Mouse (Mus musculus): ENCODE results near the gene Stac. TPM values are rescaled to one million over a fixed set of nuclear protein-coding genes. Genes with fewer than 3 reads are reported as not detected.

Stac gene
- 1 to 10 TPM; 4.5 to 5.2 TPM for total RNA-seq (2021)
- long read RNA-seq, experiment 1, transcript Stac-201 (11 exons, 2,644 nt), result major isoform, 7 of 9 reads
- long read RNA-seq, experiment 1, partial matches to known transcripts, result 0 of 9 reads
- long read RNA-seq, experiment 1, other reads (novel, unspliced or antisense), result 2 of 9 reads
- long read RNA-seq, experiment 2, transcript Stac-201 (11 exons, 2,644 nt), result major isoform, 9 of 15 reads
- long read RNA-seq, experiment 2, partial matches to known transcripts, result 0 of 15 reads
- long read RNA-seq, experiment 2, other reads (novel, unspliced or antisense), result 2 of 15 reads

DNA sequence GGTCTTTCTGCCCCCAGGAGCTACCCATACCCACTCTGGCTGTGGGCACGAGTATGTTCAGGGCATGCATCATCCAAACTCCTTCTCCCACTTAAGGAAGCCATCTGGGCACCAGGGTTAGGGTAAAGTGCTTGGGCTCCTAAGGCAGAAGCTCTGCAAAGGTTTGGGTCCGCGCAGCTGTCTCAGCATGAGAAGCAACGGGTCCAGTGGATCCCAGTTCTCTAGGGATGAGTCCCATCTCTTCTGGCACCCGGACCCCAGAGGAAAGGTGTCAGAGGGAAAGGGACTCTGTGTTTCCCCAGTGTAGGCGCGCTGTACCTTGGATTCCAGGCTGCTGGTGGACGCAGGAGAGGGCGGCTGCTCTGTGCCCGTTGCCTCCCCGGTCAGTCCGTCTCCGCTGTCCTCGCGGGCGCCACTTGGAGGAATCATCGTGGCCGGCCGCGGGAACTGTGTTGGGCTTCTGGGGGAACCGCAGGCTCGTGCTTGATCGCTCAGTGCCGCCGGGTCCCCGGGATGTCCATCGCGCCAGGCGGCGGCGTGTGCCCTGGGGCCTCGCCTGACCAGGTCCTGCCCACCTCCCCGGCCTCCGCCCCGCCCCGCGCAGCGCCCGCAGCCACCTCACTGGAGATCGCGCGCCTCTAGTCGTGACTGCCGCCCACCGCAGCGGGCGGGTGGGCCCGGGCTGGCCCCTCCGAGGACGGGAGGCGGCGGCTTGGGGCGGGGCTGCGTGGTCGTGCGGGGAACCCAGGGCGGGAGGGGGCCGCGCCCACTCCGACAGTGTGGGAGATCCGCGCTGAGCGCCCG is at the start of gene Stac:
TSS of gene Stac (minus strand) at position 669 of the 804 bp plus-strand sequence.
- peak; percentile 21 to 27 for DNase-seq (ENCODE audit: low spot score in 2 of 2)

DNA sequence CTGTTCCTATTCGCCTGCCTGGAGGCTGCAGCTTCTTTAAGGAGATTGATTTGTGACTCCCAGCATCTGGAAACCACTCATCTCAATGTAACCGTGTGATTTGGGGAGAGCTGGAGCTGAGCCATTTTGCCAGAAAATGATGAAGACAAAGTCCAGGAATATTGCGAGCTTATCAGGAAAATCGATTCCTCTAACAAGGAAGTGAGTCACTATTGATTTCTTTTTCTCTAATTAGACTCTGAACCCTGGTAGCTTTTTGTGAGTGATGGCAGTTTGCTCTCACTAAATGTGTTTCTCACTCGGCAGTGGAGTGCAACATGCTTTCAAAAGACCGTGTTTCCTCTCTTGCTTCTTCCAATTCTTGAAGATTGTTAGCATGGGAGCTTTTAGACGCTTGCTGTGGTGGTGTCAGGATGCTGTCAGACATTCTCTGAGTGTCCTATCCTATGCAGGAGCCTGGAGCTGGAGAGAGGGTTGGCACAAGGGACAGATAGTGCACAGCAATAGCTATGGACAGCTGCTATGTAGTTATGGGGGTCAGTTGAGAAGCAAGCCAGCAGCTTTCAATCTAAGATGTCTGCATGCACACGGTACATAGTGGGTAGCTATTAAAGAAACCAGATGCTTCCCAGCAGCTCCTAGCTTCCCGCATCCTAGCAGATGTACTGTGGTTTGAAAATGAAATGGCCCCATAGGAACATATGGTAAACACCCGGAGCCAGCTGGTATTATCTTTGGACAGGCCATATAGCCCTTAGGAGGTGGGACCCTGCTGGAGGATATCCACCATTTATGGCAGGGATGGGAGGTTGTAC is 49.5 kb upstream of the Stac start:
- DNase-seq (ENCODE audit: low spot score in 2 of 2), result no peak

DNA sequence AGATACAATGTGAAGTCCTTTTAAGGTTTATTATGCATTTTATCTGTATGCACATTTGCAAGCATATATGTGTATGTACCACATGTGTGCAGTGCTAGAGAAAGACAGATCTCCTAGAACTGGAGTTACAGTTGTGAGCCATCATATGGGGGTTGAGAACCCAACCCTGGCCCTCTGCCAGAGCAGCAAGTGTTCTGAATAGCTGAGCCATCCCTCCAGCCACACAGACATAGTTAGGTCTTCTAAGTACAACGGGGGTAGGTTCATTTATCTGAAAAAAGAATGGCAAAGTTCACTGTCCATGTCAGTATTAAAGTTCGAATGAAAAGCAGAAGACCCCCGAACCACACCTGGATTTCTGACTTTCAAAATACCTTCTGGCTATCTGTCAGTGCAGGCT is 48.9 kb upstream of the Stac start:
- no peak for DNase-seq (ENCODE audit: low spot score in 2 of 2)

DNA sequence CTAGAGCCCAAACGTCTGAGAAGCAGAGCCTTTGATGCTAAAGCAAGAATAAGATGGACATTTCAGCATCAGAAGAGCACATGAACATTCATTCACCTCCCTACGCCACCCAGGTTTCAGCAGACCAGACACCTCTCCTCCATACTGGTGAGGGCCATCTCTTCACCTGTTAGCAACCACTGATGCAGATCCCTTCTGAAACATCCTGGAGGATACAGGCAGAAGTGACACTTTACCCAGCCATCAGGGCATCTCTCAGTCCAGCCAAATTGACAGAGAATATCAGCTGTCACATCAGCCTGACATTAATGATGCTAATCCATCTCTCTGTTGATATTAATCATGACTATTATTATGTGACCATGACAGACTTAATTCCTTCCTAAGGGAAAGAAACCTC is 47.6 kb upstream of the Stac start:
- DNase-seq (ENCODE audit: low spot score in 2 of 2), result no peak

DNA sequence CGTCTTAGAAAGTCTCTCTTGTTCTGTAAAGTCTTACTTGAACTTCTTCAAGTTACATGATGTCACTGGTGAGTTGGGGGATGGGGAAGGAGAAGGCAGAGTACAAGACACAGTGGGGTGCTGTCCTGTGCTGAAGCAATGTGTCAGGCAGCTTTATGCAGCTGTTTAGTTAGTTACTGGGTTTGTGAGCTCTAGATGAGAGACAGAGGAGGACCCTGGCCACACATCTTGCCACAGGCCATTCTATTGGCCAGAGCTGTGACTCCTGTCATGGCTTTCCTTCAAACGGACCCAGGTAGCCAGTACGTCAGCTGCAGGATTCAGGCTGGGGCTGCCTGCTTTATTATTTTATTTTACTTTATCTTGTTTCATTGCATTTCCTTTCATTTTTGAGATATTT is 45.8 kb upstream of the Stac start:
- DNase-seq (ENCODE audit: low spot score in 2 of 2), result no peak

DNA sequence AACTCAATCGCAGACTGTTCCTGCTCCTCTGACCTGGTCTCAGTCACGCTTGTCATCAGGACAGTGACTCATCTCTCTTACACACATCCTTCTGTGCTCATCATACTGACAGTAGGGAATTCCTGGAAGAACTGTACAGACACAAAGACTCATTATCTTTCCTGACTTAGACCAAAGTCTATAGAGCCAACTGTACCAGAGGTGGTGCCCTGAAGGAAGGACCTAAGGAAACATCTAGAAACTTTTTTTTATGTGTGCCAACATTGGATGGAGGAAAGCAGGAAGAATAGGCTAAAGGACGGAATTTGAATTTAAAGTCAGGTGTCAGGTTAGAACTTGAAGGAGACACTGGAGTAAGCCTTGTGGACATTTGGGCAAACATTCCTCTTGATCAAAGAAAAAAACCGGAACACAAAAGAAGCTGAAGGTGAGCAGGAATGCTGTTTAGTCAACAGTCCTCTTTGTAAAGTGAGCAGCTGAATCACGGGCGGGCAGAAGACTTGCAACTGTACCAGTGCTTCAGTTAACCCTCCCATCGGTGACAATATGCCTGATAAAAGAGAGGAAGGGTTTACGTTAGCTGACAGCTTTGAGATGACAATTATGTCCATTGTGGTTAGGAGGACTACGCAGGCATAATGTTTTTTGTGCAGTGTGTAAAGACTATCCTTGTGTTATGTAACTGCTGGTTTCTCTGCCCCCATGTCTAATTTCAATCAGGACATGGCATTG is 42.0 kb upstream of the Stac start:
- no peak for DNase-seq (ENCODE audit: low spot score in 2 of 2)

DNA sequence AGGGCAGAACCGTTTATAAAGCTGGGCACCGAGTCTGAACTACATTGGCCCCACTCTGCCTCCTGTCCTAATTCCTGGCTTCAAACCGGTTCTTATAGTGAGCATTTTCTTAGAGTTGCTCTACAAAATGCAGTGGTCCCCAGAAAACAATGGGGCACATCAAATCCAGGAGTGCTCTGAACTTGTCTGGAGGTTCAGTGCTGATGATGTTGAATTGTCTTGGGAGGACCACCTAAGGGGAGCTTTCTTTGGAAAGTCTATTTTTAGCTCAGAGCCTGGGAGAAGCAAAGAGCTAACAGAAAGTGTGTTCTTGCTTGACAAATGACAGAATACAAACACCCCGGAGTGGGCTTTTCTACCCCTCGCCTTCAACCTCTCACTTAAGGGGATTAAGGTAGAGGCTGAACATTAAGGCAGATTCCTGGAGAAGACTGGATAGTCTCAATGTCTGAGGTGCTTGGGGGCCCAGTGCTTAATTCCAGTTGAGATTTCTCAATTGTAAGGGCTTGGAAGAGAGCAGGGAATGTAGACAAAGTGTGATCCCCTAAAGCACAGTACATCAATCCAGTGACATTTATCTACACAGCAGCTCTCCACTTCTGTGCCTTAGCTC is 34.9 kb upstream of the Stac start:
- DNase-seq (ENCODE audit: low spot score in 2 of 2), result no peak

DNA sequence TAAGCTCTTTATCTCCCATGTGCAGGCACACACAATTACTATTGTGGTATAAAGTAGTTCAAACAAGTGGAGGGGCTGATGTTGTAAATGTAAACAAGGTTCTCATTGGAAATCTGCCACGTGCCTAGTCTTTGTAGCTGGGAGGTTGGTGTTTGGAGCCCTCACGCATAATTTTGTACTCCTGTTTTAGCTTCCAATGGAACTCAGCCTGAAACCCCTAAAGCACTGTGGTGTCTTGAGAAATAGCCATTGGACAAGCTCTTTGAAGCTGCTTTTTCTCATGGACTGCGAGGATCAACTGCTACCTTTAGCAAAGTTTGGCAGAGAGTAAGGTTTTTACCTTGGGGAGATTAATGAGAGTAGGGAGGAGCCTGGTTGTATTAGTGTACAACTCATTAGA is 24.3 kb upstream of the Stac start:
- no peak for DNase-seq (ENCODE audit: low spot score in 2 of 2)

DNA sequence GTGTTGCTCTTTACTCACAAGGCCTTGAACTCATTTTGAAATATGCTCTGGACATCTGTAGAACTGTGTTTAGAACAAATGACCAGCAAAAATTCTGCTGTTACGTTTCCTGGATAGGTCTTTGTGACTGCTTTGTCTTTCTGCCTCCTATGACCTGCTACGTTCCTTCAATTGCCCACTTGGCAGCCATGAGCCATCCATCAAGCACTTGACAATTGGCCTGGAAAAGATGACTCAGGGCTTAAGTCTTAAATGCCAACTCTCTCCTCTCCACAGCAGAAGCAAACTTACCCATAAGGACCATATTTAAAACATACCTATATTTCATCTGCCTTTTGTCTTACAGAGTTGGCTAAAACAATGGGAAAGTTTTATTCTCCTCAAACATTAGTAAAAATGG is 10.0 kb upstream of the Stac start:
- DNase-seq (ENCODE audit: low spot score in 2 of 2), result peak; percentile 35 to 61

DNA sequence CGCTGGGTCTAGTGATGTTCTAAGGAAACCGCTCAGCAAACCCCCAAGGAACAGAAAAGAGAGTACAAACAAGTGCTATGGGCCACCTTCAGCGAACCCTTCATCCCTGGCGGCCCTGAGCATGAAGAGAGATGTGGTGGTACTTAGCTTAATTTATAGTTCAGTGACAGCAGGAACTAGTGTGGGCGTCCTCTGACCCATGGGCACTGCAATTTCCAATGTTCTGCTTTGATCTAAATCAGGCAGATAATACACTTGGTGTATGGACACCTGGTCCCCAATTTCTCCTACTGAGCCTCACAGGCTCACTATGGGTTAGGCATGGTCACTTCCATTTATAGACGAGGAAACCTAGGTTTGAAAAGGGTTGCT is 322 bp upstream of the Stac start:
- no peak for DNase-seq (ENCODE audit: low spot score in 2 of 2)

DNA sequence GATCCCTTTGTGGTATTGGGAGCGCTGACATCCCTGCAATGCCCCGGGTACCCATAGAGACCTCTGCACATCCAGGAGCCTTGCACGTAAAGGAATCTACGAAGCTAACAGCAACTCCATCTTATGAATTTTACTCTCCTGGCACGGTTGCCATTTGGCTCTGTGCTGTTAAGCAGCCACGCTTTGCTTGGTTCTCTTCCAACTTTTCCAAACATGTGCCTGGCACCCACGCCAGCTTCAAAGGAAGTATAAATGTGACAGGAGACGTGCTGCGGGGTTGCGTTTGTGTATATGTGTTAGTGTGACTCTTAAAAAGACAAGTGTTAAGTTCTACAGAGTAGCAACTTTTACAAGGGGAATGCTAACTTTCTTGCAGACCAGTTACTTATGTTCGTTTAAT is 1.0 kb downstream of the Stac start:
- DNase-seq (ENCODE audit: low spot score in 2 of 2), result no peak

DNA sequence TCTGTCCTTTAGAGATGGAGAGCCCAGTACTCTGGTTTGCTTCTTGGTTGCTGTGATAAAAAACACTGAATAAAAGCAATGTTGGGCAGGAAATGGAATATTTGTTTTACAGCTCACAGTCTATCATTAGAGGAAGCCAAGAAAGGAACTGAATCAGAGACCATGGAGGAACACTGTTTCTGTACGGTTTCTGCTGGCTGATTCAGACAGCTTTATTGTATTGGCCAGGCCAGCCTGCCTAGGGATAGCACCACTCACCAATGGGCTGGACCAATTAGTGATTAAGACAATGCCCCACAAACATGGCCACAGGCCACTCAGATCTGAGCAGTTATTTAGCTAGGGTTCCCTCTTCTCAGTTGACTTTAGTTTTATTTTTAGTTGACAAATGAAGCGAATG is 6.0 kb downstream of the Stac start:
- DNase-seq (ENCODE audit: low spot score in 2 of 2), result no peak

DNA sequence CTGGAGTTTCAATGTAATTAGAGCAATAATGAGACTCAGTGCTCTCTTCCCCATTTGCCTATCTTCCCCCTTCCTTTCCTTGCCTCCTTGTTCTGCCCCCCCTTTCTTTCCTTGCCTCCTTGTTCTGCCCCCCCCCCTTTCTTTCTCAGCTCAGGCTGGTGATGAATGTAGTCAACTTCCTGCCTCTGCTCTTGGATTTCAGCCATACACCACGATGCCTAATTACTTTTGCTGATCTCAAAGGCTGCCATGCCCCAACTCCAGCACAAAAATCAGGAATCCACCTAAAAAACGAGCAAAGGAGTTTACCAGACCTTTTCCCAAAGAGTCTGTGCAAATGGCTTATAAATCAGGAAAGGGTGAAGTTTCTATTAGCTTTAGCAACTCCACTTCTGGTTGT is 10.6 kb downstream of the Stac start:
- no peak for DNase-seq (ENCODE audit: low spot score in 2 of 2)

DNA sequence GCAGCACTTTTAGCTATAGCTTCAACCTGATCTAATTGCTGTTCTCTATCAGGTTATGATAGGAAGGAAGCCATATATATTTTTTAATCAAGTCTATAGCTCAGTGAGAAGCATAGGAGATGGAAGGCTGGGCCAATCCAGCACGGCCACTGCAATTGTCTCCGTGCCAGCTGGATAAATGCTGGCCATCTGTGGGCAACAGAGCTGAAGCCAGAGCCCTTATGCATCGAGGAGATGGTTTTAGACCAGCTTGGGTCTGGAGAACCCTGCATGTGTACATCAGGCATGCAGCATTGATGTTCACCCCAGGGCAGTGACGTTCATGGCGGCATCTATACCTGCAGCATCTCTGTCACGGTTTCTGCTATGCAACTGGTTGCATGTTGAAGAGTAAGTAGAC is 20.3 kb downstream of the Stac start:
- no peak for DNase-seq (ENCODE audit: low spot score in 2 of 2)

DNA sequence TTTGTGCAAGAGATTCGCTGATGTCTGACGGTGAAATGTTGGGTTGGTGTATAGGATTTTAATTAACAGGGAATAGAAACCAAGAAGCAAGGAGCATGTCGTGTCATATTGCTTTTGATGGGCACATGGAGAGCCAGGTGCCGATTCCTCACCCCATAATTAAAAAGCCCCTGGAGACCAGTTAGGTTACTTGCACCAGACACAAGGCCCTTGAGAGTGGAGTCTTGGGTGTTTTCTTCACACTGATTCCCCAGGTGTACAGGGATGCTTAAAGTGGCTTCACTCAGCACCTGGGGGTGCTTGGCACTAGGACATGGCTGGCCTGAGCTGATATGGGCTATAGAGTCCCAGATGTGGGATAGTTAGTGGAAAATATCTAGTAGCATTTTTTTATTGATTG is 35.1 kb downstream of the Stac start:
- DNase-seq (ENCODE audit: low spot score in 2 of 2), result no peak

DNA sequence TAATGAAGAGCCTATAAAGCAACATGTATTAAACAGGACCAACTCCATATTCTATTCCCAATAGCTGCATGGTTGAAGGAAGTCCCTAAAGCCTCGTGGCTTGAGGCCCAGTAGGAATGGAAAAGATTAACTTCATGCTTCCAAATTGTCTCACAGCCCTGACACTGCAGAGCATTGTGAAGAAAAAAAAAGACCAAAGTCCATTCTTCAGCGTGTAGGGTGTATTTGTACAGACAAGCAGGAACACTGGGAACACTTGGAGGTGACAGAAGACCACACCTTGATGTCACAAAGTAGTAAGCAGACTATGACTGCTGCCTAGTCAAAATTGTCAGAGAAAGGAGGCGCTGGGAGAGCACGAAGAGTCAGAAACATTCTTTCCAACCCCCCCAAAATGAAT is 45.9 kb downstream of the Stac start:
- DNase-seq (ENCODE audit: low spot score in 2 of 2), result no peak

DNA sequence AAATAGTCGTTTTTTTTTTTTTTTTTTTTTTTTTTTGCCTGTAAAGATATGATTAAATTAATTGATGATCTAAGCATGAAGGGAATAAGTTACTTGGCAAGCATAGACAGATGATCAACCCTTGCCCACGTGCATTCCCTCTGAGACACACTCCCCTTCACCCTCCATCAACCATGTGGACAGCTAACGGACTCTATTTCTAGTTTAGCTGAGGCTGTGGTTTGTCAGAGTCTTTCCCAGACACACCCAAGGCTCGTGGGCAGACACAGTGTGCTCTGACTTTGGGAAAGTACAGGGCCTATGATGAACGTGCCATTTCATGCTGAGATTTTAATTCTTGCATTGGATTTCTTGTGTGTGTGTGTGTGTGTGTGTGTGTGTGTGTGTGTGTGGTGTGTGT is 46.8 kb downstream of the Stac start:
- no peak for DNase-seq (ENCODE audit: low spot score in 2 of 2)

DNA sequence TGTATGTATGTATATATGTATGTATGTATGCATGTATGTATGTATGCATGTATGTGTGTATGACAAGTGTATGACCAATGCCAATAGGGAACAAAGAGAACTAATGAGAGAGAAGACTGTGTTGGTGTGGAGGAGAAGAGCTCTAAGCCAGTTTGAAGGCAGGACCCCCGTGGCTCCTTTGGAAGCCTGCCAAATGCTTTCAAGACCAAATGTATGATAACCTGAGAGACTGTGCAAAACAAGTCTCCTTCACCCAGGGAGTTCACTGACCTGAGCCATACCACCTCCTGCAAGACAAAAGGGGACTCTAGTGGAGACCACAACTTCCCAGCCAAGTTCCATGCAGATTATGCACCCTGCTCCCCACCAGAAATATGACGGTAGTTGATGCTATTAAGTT is 52.5 kb downstream of the Stac start:
- DNase-seq (ENCODE audit: low spot score in 2 of 2), result no peak

DNA sequence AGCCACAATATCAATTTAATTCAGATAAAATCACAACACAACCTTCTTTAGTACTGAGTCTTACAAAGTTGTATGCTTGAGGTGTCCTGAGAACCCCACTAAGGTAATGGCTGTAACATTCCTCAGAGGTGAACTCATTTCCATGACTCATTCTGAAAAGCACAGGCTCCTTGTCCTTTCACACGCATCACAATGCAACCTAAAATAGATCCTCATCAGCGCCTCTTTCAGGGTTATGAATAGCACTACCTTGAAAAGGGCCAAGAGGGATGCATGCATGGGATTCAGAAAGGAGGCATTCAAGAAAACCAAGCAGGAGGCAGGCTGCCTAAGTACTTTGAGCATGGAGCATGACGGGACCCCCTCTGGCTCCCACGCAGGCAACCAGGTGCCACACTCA is 57.3 kb downstream of the Stac start:
- DNase-seq (ENCODE audit: low spot score in 2 of 2), result no peak

DNA sequence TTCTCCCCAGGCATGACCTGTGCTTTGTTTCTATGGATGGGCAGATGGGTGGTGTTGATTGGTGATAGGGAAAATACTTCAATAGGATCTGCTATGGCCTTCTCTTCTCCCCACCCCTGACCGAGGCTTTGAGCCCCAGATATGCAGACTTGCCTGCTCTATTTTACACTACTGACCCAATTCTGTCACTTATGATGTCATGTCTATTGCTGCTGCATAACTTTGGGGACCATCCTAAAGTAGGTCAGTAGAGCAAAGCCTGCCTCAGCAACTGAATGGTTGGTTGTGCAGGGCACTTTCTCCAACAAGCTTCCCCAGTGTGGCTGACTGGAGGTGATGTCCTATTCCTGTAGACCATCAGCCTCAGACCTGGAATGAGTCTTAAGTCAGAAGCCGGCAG is 69.0 kb downstream of the Stac start:
- no peak for DNase-seq (ENCODE audit: low spot score in 2 of 2)

DNA sequence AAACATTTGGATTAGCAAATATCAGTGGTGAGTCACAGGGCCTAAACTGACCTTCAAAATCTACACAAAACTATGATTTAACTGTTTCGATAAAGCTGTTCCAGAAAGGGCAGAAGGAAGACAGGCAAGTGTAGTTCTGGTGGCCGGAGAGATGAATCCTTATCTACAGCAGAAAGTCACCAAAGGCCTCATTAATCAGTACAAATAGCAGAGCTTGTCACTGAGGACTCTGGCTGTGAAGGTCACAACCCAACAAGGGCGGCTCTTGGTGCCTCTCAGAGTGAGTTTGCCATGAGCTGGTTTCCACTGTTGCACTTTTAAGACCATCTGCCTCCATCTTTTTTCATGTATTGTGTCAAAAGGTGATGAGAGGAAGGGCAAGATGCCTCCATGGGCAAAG is 78.8 kb downstream of the Stac start:
- DNase-seq (ENCODE audit: low spot score in 2 of 2), result peak in 1 of 2 experiments; percentile 14

Measured in adrenal gland, adult 18-20 months (tissue).